Mouse (Mus musculus) hindbrain, embryonic 16.5 days (tissue): Measurements from ENCODE around the gene Pcp2. TPM values are rescaled to one million over a fixed set of nuclear protein-coding genes. Genes with fewer than 3 reads are reported as not detected.

Source experiments
- ATAC-seq: fragments of 200-750 bp; cut with Nextera tagmentation; 2 replicates; pipeline ENCODE4 v1.8.0; 2017; ENCODE audit warnings: moderate TSS enrichment, moderate library complexity
- H3K27ac ChIP-seq: fragments of 300-500 bp; sonication (generic); 2 replicates; pipeline ENCODE4 v1.5.1; 2014; ENCODE audit warnings: low read depth, mild to moderate bottlenecking, control low read depth, low read length, moderate library complexity
- H3K27me3 ChIP-seq: fragments of 300-500 bp; sonication (generic); replicated peaks from 2 replicates; pipeline ENCODE4 v1.6.1; 2014; ENCODE audit warnings: low read length; ENCODE audit not compliant: control insufficient read depth, insufficient read depth
- H3K36me3 ChIP-seq: fragments of 300-500 bp; sonication (generic); 2 replicates; pipeline ENCODE4 v1.6.1; 2014; ENCODE audit warnings: mild to moderate bottlenecking, low read length, moderate library complexity, mixed read lengths; ENCODE audit not compliant: control insufficient read depth, insufficient read depth
- H3K4me1 ChIP-seq: fragments of 300-500 bp; sonication (generic); 2 replicates; pipeline ENCODE4 v1.6.1; 2014; ENCODE audit warnings: low read depth, low read length; ENCODE audit not compliant: control insufficient read depth, insufficient read depth
- H3K4me2 ChIP-seq: fragments of 300-500 bp; sonication (generic); 2 replicates; pipeline ENCODE4 v1.6.1; 2014; ENCODE audit warnings: mild to moderate bottlenecking, low read length, control low read depth, moderate library complexity
- H3K4me3 ChIP-seq: fragments of 300-500 bp; sonication (generic); 2 replicates; pipeline ENCODE4 v1.5.1; 2014; ENCODE audit warnings: mild to moderate bottlenecking, low read length, control low read depth, moderate library complexity
- H3K9ac ChIP-seq: fragments of 300-500 bp; sonication (generic); 2 replicates; pipeline ENCODE4 v1.6.1; 2014; ENCODE audit warnings: low read depth, mild to moderate bottlenecking, control low read depth, low read length, moderate library complexity
- H3K9me3 ChIP-seq: fragments of 300-500 bp; sonication (generic); 2 replicates; pipeline ENCODE4 v1.6.1; 2014; ENCODE audit warnings: mild to moderate bottlenecking, low read length, moderate library complexity; ENCODE audit not compliant: control insufficient read depth
- WGBS: fragments of 180-500 bp; shearing (Covaris S2); extraction: QIAGEN DNeasy Blood & Tissue Kit; methylation state at CpG from one replicate; pipeline ENCODE4 v1.1.7; 2014; 5-methylcytosine and 5-hydroxymethylcytosine counted together
- polyA plus RNA-seq: library from polyadenylated mRNA; unstranded; fragments of >200 nt; fragmentation: Nextera tagmentation; extraction: Ambion mirVana; gene quantifications from 2 replicates; pipeline ENCODE4 v1.2.1, GENCODE M21; 2015

The Pcp2 gene
- polyA plus RNA-seq, 1 experiment from 2014 or later = 30.6 TPM

GRCm38 (mm10) chr8:3628014-3628413 is 2.7 kb upstream of the Pcp2 start:
- Histone ChIP-seq H3K36me3 (no peaks in the 10 kb centered on the region; the same call in 1 of the 2 replicates), H3K9me3 (no peaks in the 10 kb centered on the region), H3K27ac (no peak overlapping the region), H3K27me3 (no peaks in the 10 kb centered on the region), H3K4me3 (no peak overlapping the region), H3K4me1 (peaks cover 9% of the 10 kb centered on the region), H3K4me2 (no peak overlapping the region), H3K9ac (no peak overlapping the region)
- no peak for ATAC-seq
- WGBS = 37% methylated on average over 5 of the region's 5 CpGs

- H3K27ac ChIP-seq = no peak overlapping the region
- H3K36me3 ChIP-seq = no peaks in the 10 kb centered on the region; the same call in 1 of the 2 replicates
- H3K9me3 ChIP-seq = no peaks in the 10 kb centered on the region
- peaks cover 14% of the 10 kb centered on the region for H3K4me1 ChIP-seq
- H3K9ac ChIP-seq = no peak overlapping the region
- no peaks in the 10 kb centered on the region for H3K27me3 ChIP-seq
- WGBS = 71% methylated on average over 5 of the region's 5 CpGs
- H3K4me2 ChIP-seq = no peak overlapping the region
- H3K4me3 ChIP-seq = no peak overlapping the region
- ATAC-seq = no peak
Measured at GRCm38 (mm10) chr8:3626971-3627370, 1.6 kb upstream of the Pcp2 start.

GRCm38 (mm10) chr8:3622119-3622518 is 3.2 kb downstream of the Pcp2 start:
- peak overlapping the region; percentile 83 for H3K4me3 ChIP-seq
- ATAC-seq = no peak
- no peaks in the 10 kb centered on the region for H3K27me3 ChIP-seq
- H3K27ac ChIP-seq = no peak overlapping the region
- peaks cover 10% of the 10 kb centered on the region for H3K36me3 ChIP-seq
- peaks cover 16% of the 10 kb centered on the region for H3K4me1 ChIP-seq
- no peaks in the 10 kb centered on the region for H3K9me3 ChIP-seq
- peak overlapping the region; percentile 71 for H3K9ac ChIP-seq
- 74% methylated on average over 8 of the region's 8 CpGs for WGBS
- peak overlapping the region; percentile 83 for H3K4me2 ChIP-seq

GRCm38 (mm10) chr8:3621199-3621970 is 4.0 kb downstream of the Pcp2 start, which contains the start of the genes Xab2 and Pet100:
Gene Xab2 (minus strand): TSS chr8:3621316.
Gene Pet100 (plus strand): TSS chr8:3621548.
- peaks cover 16% of the 10 kb centered on the region for H3K4me1 ChIP-seq
- H3K4me3 ChIP-seq = peak within 1 kb of the TSS; percentile 83
- peak within 1 kb of the TSS; percentile 94 for H3K4me2 ChIP-seq
- no peaks in the 10 kb centered on the region for H3K9me3 ChIP-seq
- no peaks in the 10 kb centered on the region for H3K27me3 ChIP-seq
- peak; percentile 97 for ATAC-seq
- WGBS = under 1% methylated on average over 37 of the region's 37 CpGs
- peak within 1 kb of the TSS; percentile 79 for H3K9ac ChIP-seq
- H3K36me3 ChIP-seq = peaks cover 13% of the 10 kb centered on the region
- H3K27ac ChIP-seq = no peak within 1 kb of the TSS

- WGBS = 91% methylated on average over 6 of the region's 6 CpGs
- Histone ChIP-seq H3K36me3 (peaks cover 70% of the 10 kb centered on the region), H3K9ac (no peak overlapping the region), H3K4me1 (no peaks in the 10 kb centered on the region), H3K27me3 (no peaks in the 10 kb centered on the region), H3K4me2 (no peak overlapping the region), H3K4me3 (no peak overlapping the region), H3K9me3 (no peaks in the 10 kb centered on the region), H3K27ac (no peak overlapping the region)
- ATAC-seq = 0 out of 2 replicates have a peak, but pooled peaks have one; percentile 5
Measured at GRCm38 (mm10) chr8:3609816-3610150, 15.6 kb downstream of the Pcp2 start.

GRCm38 (mm10) chr8:3609046-3609815 is 16.1 kb downstream of the Pcp2 start:
- peaks cover 70% of the 10 kb centered on the region for H3K36me3 ChIP-seq
- WGBS = 88% methylated on average over 12 of the region's 12 CpGs
- no peak overlapping the region for H3K4me3 ChIP-seq
- no peak overlapping the region; the same call in 1 of the 2 replicates for H3K27ac ChIP-seq
- ATAC-seq = 0 out of 2 replicates have a peak, but pooled peaks have one; percentile 5
- no peak overlapping the region for H3K9ac ChIP-seq
- no peaks in the 10 kb centered on the region for H3K9me3 ChIP-seq
- no peaks in the 10 kb centered on the region for H3K27me3 ChIP-seq
- no peak overlapping the region for H3K4me2 ChIP-seq
- H3K4me1 ChIP-seq = no peaks in the 10 kb centered on the region

- Histone ChIP-seq H3K4me1 (no peaks in the 10 kb centered on the region), H3K4me3 (no peak overlapping the region), H3K9ac (no peak overlapping the region), H3K27ac (no peak overlapping the region), H3K9me3 (no peaks in the 10 kb centered on the region), H3K36me3 (peaks cover 74% of the 10 kb centered on the region), H3K27me3 (no peaks in the 10 kb centered on the region), H3K4me2 (no peak overlapping the region)
- WGBS = 96% methylated on average over 7 of the region's 7 CpGs
- no peak for ATAC-seq
Measured at GRCm38 (mm10) chr8:3607822-3608221, 17.5 kb downstream of the Pcp2 start.

GRCm38 (mm10) chr8:3606593-3606992 is 18.8 kb downstream of the Pcp2 start:
- Histone ChIP-seq H3K4me2 (no peak overlapping the region), H3K9ac (no peak overlapping the region), H3K4me3 (no peak overlapping the region), H3K9me3 (no peaks in the 10 kb centered on the region), H3K27ac (no peak overlapping the region), H3K36me3 (peaks cover 77% of the 10 kb centered on the region), H3K4me1 (no peaks in the 10 kb centered on the region), H3K27me3 (no peaks in the 10 kb centered on the region)
- no peak for ATAC-seq
- WGBS = 81% methylated on average over 16 of the region's 16 CpGs

- Histone ChIP-seq H3K36me3 (peaks cover 83% of the 10 kb centered on the region), H3K4me2 (no peak overlapping the region), H3K4me1 (no peaks in the 10 kb centered on the region), H3K9ac (no peak overlapping the region), H3K27ac (no peak overlapping the region), H3K4me3 (no peak overlapping the region), H3K27me3 (no peaks in the 10 kb centered on the region), H3K9me3 (no peaks in the 10 kb centered on the region)
- WGBS = 85% methylated on average over 13 of the region's 13 CpGs
- no peak for ATAC-seq
Measured at GRCm38 (mm10) chr8:3603439-3603838, 21.9 kb downstream of the Pcp2 start.
